ENCODE assay signal across 9 mouse cellular contexts in genomic region chr11:86958182-86958581, GRCm38 (mm10). TPM values are rescaled to one million over a fixed set of nuclear protein-coding genes. Genes with fewer than 3 reads are reported as not detected.
DNase-seq lines count a peak whose midpoint lies in the region; ATAC-seq lines count a peak whose summit lies in the region.
"Had no signal": no experiment of that assay in that cellular context is flagged by ENCODE, and none has a peak within 500 bp of the region (broad histone marks: within the 10 kb centered on the region; RNA-seq: fewer than 3 reads in every experiment).

No protein-coding gene starts in this region.

- intact Hi-C loops in heart, postnatal 36 days (cut with DNase I): loop anchor here (2.0 kb wide), 2 partner anchors 35 to 37 kb away; partner anchors contain the start of gene Ypel2

- H3K36me3 ChIP-seq in heart, embryonic 14.5 days (ENCODE audit: control insufficient read depth, insufficient read depth, low read length): no peaks in the 10 kb centered on the region
- H3K36me3 ChIP-seq in limb, embryonic 15.5 days: no peaks in the 10 kb centered on the region

- no peak for ATAC-seq in heart, embryonic 14.5 days (ENCODE audit: insufficient number of reproducible peaks, insufficient read depth, low FRiP score, low read depth)
- ATAC-seq in limb, embryonic 15.5 days (ENCODE audit: insufficient number of reproducible peaks, low FRiP score, low TSS enrichment, low read depth): no peak
- ATAC-seq in megakaryocyte progenitor cell, adult 5-6 weeks (replicated peaks; ENCODE audit: poor library complexity): no peak

- peak overlapping the region; percentile 54 for H3K9ac ChIP-seq in heart, embryonic 14.5 days (ENCODE audit: low read length)
- no peak overlapping the region for H3K9ac ChIP-seq in limb, embryonic 15.5 days

- peaks cover 86% of the 10 kb centered on the region for H3K4me1 ChIP-seq in brown adipose tissue, adult 24 weeks (ENCODE audit: control insufficient read depth, insufficient read depth, insufficient read length, low read length)
- peaks cover 68 to 87% of the 10 kb centered on the region in 2 experiments for H3K4me1 ChIP-seq in heart, embryonic 14.5 days (ENCODE audit: control insufficient read depth in 2 of 2, insufficient read depth in 2 of 2, low read length in 2 of 2)
- peaks cover 63% of the 10 kb centered on the region for H3K4me1 ChIP-seq in limb, embryonic 15.5 days

- peak; percentile 97 for DNase-seq in heart, adult 11 months
- DNase-seq in heart, postnatal 36 days: no peak
- DNase-seq in embryo, embryonic 11 days: no peak
- no peak for DNase-seq in right cerebral cortex, postnatal 10 days (ENCODE audit: low spot score in 2 of 2)
- DNase-seq: layer of hippocampus, postnatal 36 days had no signal

- WGBS in heart, embryonic 14.5 days: 4% methylated on average over 6 of the region's 6 CpGs
- 34% methylated on average over 6 of the region's 6 CpGs for WGBS in limb, embryonic 15.5 days

- H3K27ac ChIP-seq in brown adipose tissue, adult 24 weeks (replicated peaks; ENCODE audit: low read depth, low read length): peak overlapping the region; percentile 76
- H3K27ac ChIP-seq in heart, embryonic 14.5 days (replicated peaks in 1 of 2; ENCODE audit: control insufficient read depth in 1 of 2, insufficient read depth in 1 of 2, low read depth in 2 of 2, low read length in 2 of 2): peak overlapping the region; percentile 85 to 94
- H3K27ac ChIP-seq in limb, embryonic 15.5 days: peak overlapping the region; percentile 76

- H3K4me3 ChIP-seq in brown adipose tissue, adult 24 weeks (ENCODE audit: insufficient read depth, low read depth, low read length): no peak overlapping the region
- H3K4me3 ChIP-seq in heart, embryonic 14.5 days (ENCODE audit: control insufficient read depth in 1 of 2, insufficient read depth in 1 of 2, low read depth in 1 of 2, low read length in 2 of 2): no peak overlapping the region
- no peak overlapping the region for H3K4me3 ChIP-seq in limb, embryonic 15.5 days

- peak overlapping the region; percentile 16; the same call in 1 of the 2 replicates for H3K4me2 ChIP-seq in heart, embryonic 14.5 days (ENCODE audit: low read length)
- H3K4me2 ChIP-seq in limb, embryonic 15.5 days: no peak overlapping the region

- H3K27me3 ChIP-seq in heart, embryonic 14.5 days (ENCODE audit: control insufficient read depth, insufficient read depth, low read length): no peaks in the 10 kb centered on the region
- no peaks in the 10 kb centered on the region for H3K27me3 ChIP-seq in limb, embryonic 15.5 days

- H3K9me3 ChIP-seq in heart, embryonic 14.5 days (ENCODE audit: control insufficient read depth, low read length): no peaks in the 10 kb centered on the region
- no peaks in the 10 kb centered on the region for H3K9me3 ChIP-seq in limb, embryonic 15.5 days

RNA-seq across cellular contexts. Expression of gene Ypel2, which starts 35.3 kb away (rescaled TPM):
- 10 to 100 TPM; 11.1 to 31.6 TPM for total RNA-seq in heart, postnatal 36 days (2021)
- polyA plus RNA-seq in brown adipose tissue, adult 24 weeks (2012; ENCODE audit: insufficient read depth, insufficient read length, missing spikeins): 9.6 and 11.2 TPM in 2 replicates
- 22.8 and 23.5 TPM in 2 replicates for polyA plus RNA-seq in heart, embryonic 14.5 days (2014; fragmentation: Nextera tagmentation; extraction: Ambion mirVana)
- 7.9 and 8.5 TPM in 2 replicates for polyA plus RNA-seq in limb, embryonic 15.5 days (2015; fragmentation: Nextera tagmentation; extraction: Ambion mirVana)
- total RNA-seq in megakaryocyte progenitor cell, adult 5-6 weeks (2015): 6.8 and 8.6 TPM in 2 replicates
- total RNA-seq in megakaryocyte progenitor cell, adult 5-6 weeks (2017): 5.8 and 6.2 TPM in 2 replicates
